Mouse (Mus musculus) ES-E14 (cell line): ENCODE data around the gene 1700008O03Rik.

Experiments used
- CHD2 ChIP-seq: IDR thresholded peaks from 2 replicates; pipeline ENCODE4 v1.6.1; 2014; ENCODE audit warnings: mild to moderate bottlenecking, low read depth, low read length, inconsistent platforms
- HCFC1 ChIP-seq: IDR thresholded peaks from 2 replicates; pipeline ENCODE4 v1.6.1; 2012; ENCODE audit warnings: low read length, inconsistent platforms, borderline replicate concordance; ENCODE audit not compliant: insufficient read depth
- MAFK ChIP-seq: IDR thresholded peaks from 2 replicates; pipeline ENCODE4 v1.6.1; 2014; ENCODE audit warnings: mild to moderate bottlenecking, low read depth, low read length, inconsistent platforms; ENCODE audit not compliant: insufficient read depth
- ZC3H11A ChIP-seq: IDR thresholded peaks from 2 replicates; pipeline ENCODE4 v1.6.1; 2012; ENCODE audit warnings: low read depth, mild to moderate bottlenecking, inconsistent platforms, low read length, borderline replicate concordance
- ZNF384 ChIP-seq: IDR thresholded peaks from 2 replicates; pipeline ENCODE4 v1.6.1; 2012; ENCODE audit warnings: low read depth, low read length, inconsistent platforms

DNA sequence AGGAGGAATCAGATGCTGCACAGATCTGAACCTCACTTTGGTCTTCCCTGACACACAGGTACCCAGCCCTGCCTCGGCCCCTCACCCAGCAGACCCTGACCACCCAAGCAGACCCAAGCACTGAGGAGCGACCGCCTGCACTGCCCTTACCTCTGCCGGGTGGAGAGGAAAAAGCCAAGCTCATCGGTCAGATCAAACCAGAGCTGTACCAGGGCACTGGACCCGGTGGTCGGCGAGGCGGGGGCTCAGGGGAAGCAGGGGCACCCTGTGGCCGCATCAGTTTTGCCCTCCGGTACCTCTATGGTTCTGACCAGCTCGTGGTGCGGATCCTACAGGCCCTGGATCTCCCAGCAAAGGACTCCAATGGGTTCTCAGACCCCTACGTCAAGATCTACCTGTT lies 6.7 kb upstream of the 1700008O03Rik start:
- no peak for TF ChIP-seq HCFC1
- no peak for TF ChIP-seq ZC3H11A
- TF ChIP-seq ZNF384, result no peak
- TF ChIP-seq MAFK, result no peak
- no peak for TF ChIP-seq CHD2
